Mouse (Mus musculus) ovary, postnatal 10 days (tissue): ENCODE measurements around the gene Ssr1.

Experiments
- DNase-seq: peaks from one replicate; pipeline ENCODE4 v3.0.0; 2022; ENCODE audit warnings: low spot score

Ssr1 gene

GRCm38 (mm10) chr13:37980346-37980745 is 13.7 kb downstream of the Ssr1 start:
- no peak for DNase-seq

- no peak for DNase-seq
Observed at GRCm38 (mm10) chr13:37979506-37979905, 14.5 kb downstream of the Ssr1 start.

GRCm38 (mm10) chr13:37974731-37975130 is 19.3 kb downstream of the Ssr1 start:
- DNase-seq, result no peak

- no peak for DNase-seq
Observed at GRCm38 (mm10) chr13:37974036-37974435, 20.0 kb downstream of the Ssr1 start.

- DNase-seq, result no peak
Observed at GRCm38 (mm10) chr13:37970887-37971530, 23.0 kb downstream of the Ssr1 start.

- no peak for DNase-seq
Observed at GRCm38 (mm10) chr13:37969988-37970387, 24.0 kb downstream of the Ssr1 start.

GRCm38 (mm10) chr13:37969337-37969736 is 24.7 kb downstream of the Ssr1 start:
- peak; percentile 92 for DNase-seq

GRCm38 (mm10) chr13:37967565-37967964 is 26.5 kb downstream of the Ssr1 start:
- DNase-seq, result no peak

- no peak for DNase-seq
Observed at GRCm38 (mm10) chr13:37967052-37967437, 27.0 kb downstream of the Ssr1 start.

GRCm38 (mm10) chr13:37966256-37967051 is 27.6 kb downstream of the Ssr1 start:
- no peak for DNase-seq

- no peak for DNase-seq
Observed at GRCm38 (mm10) chr13:37965126-37965914, 28.7 kb downstream of the Ssr1 start.

- no peak for DNase-seq
Observed at GRCm38 (mm10) chr13:37964128-37965087, 29.6 kb downstream of the Ssr1 start.

GRCm38 (mm10) chr13:37963354-37964007 is 30.5 kb downstream of the Ssr1 start:
- DNase-seq, result peak; percentile 48

GRCm38 (mm10) chr13:37962541-37962940 is 31.5 kb downstream of the Ssr1 start:
- no peak for DNase-seq

GRCm38 (mm10) chr13:37959936-37960335 is 34.1 kb downstream of the Ssr1 start:
- DNase-seq, result no peak

GRCm38 (mm10) chr13:37959239-37959907 is 34.6 kb downstream of the Ssr1 start:
- DNase-seq, result no peak

- DNase-seq, result no peak
Observed at GRCm38 (mm10) chr13:37958498-37959238, 35.3 kb downstream of the Ssr1 start.

- no peak for DNase-seq
Observed at GRCm38 (mm10) chr13:37954318-37954717, 39.7 kb downstream of the Ssr1 start.

GRCm38 (mm10) chr13:37952981-37953380 is 41.0 kb downstream of the Ssr1 start:
- no peak for DNase-seq

GRCm38 (mm10) chr13:37946734-37947133 is 47.3 kb downstream of the Ssr1 start:
- peak; percentile 71 for DNase-seq
